Mouse (Mus musculus) WW6 (cell line): ENCODE measurements around the gene Fth1.

Experiments
- DNase-seq: peaks from one replicate; pipeline ENCODE4 v3.0.0-alpha.2; 2013; ENCODE audit warnings: low read depth, low spot score

Gene Fth1

DNA sequence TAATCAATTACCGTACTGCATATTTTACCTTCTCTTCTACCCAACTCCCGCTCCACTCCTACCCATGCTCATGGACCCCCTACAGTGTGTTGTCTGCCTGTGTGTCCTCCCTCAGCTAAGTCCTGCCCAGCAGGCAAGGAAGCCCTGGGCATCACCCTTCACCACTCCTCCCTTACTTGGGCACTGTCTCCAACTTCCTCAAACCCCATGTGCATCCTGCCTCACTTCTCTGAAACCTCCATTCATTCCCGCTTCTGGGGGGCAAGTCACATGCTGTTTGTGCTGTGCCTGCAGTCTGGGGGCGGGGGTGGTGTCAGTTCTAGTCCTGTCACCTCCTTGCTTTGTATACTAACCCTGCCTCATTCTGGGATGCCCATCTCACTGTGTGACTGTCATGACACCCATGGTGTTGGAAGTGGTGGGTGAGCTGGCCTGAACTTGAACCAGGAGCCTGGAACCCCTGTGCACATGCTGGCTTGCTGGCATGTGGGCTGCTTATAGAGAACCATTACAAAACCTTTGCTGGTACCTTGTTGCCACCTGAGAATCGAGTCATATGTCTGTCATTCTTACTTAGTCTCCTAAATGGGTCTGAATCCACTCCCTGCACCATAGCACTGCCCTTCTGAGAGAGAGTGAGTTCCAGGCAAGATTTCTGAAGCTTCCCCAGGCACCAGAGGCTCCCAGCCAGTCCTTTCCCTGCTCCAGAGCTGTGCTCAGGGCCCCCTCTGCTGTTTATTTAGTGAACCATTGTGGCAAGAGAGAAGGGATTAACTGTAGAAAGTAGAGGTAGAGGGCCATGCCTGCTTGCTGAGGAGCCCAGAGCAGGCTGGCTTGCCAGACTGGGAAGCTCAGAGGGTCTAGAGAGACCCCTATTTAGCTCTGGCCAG is 42.3 kb downstream of the Fth1 start:
- no peak for DNase-seq

GRCm38 (mm10) chr19:10023304-10023758 is 42.9 kb downstream of the Fth1 start:
- no peak for DNase-seq

- no peak for DNase-seq
Measured at GRCm38 (mm10) chr19:10025169-10025875, 44.9 kb downstream of the Fth1 start.

- DNase-seq = no peak
Measured at GRCm38 (mm10) chr19:10029746-10030145, 49.3 kb downstream of the Fth1 start.

GRCm38 (mm10) chr19:10033211-10033973 is 53.0 kb downstream of the Fth1 start:
- no peak for DNase-seq

GRCm38 (mm10) chr19:10034356-10034755 is 54.0 kb downstream of the Fth1 start:
- no peak for DNase-seq
